Mouse (Mus musculus): Measurements from ENCODE around the gene H2-Q6.
"Not testable (repeated sequence)": the region's sequence is repeated elsewhere in the genome, so short reads cannot be mapped to it uniquely, and the experiment has no call there.

DNA sequence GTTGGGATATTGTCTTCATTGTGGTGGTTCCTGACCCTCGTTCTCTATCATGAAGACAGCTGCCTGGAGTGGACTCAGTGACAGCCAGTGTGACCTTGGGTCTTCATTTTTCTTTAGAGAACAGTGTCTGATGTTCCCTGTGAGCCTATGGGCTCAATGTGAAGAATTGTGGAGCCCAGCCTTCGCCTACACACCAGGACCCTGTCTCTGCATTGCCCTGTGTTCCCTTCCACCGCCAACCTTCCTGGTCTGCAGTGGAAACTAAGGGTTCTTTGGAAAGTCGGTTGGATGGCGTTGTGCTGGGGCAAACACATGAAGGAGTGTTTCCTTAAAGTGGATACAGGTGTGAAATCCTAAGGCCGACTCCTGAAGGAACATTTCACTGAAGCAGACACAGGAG, 4.2 kb downstream of the H2-Q6 start:
- TF ChIP-seq EP300, CTCF (IDR thresholded peaks at IDR 0.05; ENCODE audit: low read depth): not testable (repeated sequence)

Measured in heart, postnatal 0 days (tissue).